Mouse (Mus musculus) cerebellum, adult 2 months (tissue): Measurements from ENCODE around the gene Anapc16.

ENCODE experiments used
- CTCF ChIP-seq: fragments of 200-500 bp; IDR thresholded peaks from 2 replicates; pipeline ENCODE4 v1.5.1; 2011; ENCODE audit warnings: low read depth, mild to moderate bottlenecking, control low read depth, low read length, moderate library complexity, borderline replicate concordance; ENCODE audit not compliant: insufficient read depth
- POLR2A ChIP-seq: fragments of 200-500 bp; IDR thresholded peaks from 2 replicates; pipeline ENCODE4 v1.6.1; 2011; ENCODE audit warnings: low read length, control low read depth, borderline replicate concordance; ENCODE audit not compliant: insufficient read depth

- TF ChIP-seq POLR2A (no peak), CTCF (no peak)
Observed at GRCm38 (mm10) chr10:60031985-60032384, 29.1 kb upstream of the Anapc16 start.
